Mouse (Mus musculus) embryonic facial prominence, embryonic 10.5 days (tissue): ENCODE results near the gene Il6st. TPM values are rescaled to one million over a fixed set of nuclear protein-coding genes. Genes with fewer than 3 reads are reported as not detected.
A peak's percentile ranks its signal among the peaks of the same experiment; 100 is the strongest.
"Not testable (repeated sequence)": the region's sequence is repeated elsewhere in the genome, so short reads cannot be mapped to it uniquely, and the experiment has no call there.

ENCODE experiments used
- DNase-seq: peaks from one replicate; pipeline ENCODE4 v3.0.0-alpha.2; 2017; ENCODE audit warnings: low spot score
- H3K27ac ChIP-seq: fragments of 300-500 bp; sonication (generic); replicated peaks from 2 replicates; pipeline ENCODE4 v1.5.1; 2016; ENCODE audit warnings: mild to moderate bottlenecking
- H3K27me3 ChIP-seq: fragments of 300-500 bp; sonication (generic); replicated peaks from 2 replicates; pipeline ENCODE4 v1.6.1; 2016; ENCODE audit warnings: low read depth, mild to moderate bottlenecking; ENCODE audit not compliant: poor library complexity, severe bottlenecking
- H3K36me3 ChIP-seq: fragments of 300-500 bp; sonication (generic); replicated peaks from 2 replicates; pipeline ENCODE4 v1.6.1; 2016; ENCODE audit warnings: mild to moderate bottlenecking, moderate library complexity
- H3K4me1 ChIP-seq: fragments of 300-500 bp; sonication (generic); 2 replicates; pipeline ENCODE4 v1.6.1; 2016
- H3K4me3 ChIP-seq: fragments of 300-500 bp; sonication (generic); 2 replicates; pipeline ENCODE4 v1.5.1; 2016; ENCODE audit warnings: mild to moderate bottlenecking, moderate library complexity
- H3K9me3 ChIP-seq: fragments of 300-500 bp; sonication (generic); 2 replicates; pipeline ENCODE4 v1.6.1; 2016; ENCODE audit warnings: mild to moderate bottlenecking
- WGBS: fragments of 180-500 bp; shearing (Covaris S2); methylation state at CpG from one replicate; pipeline ENCODE4 v1.1.7; 2016; 5-methylcytosine and 5-hydroxymethylcytosine counted together
- polyA plus RNA-seq: library from polyadenylated mRNA; unstranded; fragments of >200 nt; fragmentation: Nextera tagmentation; extraction: Ambion mirVana; gene quantifications from 2 replicates; pipeline ENCODE4 v1.2.1, GENCODE M21; 2016

The Il6st gene
- polyA plus RNA-seq = 23.6 and 24.2 TPM in 2 replicates

DNA sequence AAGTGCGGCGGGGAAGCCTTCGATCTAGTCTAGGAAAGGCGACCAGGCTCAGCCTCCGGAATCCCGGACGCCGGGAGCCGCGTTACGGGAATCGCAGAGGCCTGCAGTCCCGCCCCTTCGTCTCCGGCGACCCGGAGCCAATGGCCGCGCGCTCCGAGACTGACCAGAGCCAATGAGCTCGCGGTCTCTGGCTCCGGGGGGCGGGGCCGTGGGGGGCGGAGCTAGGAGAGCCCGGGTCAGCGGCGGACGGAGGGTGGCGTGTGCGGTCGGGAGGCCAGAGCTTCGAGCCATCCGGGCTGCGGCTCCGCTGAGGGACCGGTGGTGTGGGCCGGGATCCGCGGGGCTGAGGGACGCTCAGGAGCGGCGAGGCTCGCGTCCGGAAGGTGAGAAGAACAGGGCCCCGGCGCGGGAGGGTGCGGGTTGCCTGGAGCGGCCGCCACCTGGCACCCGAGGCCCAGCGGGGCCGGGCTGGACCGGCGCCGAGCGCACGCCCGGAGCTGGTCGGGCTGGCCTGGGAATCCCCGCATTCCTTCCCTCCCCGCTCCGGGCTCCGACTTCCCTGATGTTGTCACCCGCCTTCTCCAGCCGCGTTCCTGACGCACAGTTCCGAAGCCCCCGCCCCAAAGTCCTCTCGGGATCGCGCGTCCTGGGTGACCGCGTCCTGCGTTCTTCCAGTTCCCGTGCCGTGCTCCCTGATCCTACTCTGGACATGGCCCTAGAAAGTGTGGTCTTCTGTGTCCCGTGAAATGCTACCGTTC lies at the start of gene Il6st:
Gene Il6st (plus strand): TSS at position 203 of the 758 bp plus-strand sequence.
- Histone ChIP-seq H3K27ac (peak within 1 kb of the TSS; percentile 92), H3K27me3 (no peaks in the 10 kb centered on the region), H3K4me1 (peaks cover 29% of the 10 kb centered on the region), H3K4me3 (peak within 1 kb of the TSS; percentile 87), H3K9me3 (no peaks in the 10 kb centered on the region), H3K36me3 (0 out of 2 replicates have a peak, but pooled peaks cover 3% of the 10 kb centered on the region)
- whole genome bisulfite sequencing = under 1% methylated on average over 85 of the region's 85 CpGs
- DNase-seq = peak; percentile 98

- no peak for DNase-seq
- WGBS = 75% methylated on average over 6 of the region's 6 CpGs
- Histone ChIP-seq H3K36me3 (no peaks in the 10 kb centered on the region), H3K4me1 (peaks cover 26% of the 10 kb centered on the region), H3K4me3 (no peak overlapping the region; the same call in 1 of the 2 replicates), H3K9me3 (no peaks in the 10 kb centered on the region), H3K27me3 (no peaks in the 10 kb centered on the region), H3K27ac (peak overlapping the region; percentile 84)
Measured at GRCm38 (mm10) chr13:112415896-112416295, 48.0 kb upstream of the Il6st start.

GRCm38 (mm10) chr13:112416410-112417162 lies 47.3 kb upstream of the Il6st start:
- H3K9me3 ChIP-seq = no peaks in the 10 kb centered on the region
- DNase-seq = peak; percentile 51
- no peaks in the 10 kb centered on the region for H3K27me3 ChIP-seq
- peak overlapping the region; percentile 84 for H3K27ac ChIP-seq
- WGBS = 10% methylated on average over 8 of the region's 8 CpGs
- peaks cover 21% of the 10 kb centered on the region for H3K4me1 ChIP-seq
- H3K36me3 ChIP-seq = no peaks in the 10 kb centered on the region
- peak overlapping the region; percentile 18; the same call in 1 of the 2 replicates for H3K4me3 ChIP-seq

- Histone ChIP-seq H3K9me3 (no peaks in the 10 kb centered on the region), H3K36me3 (no peaks in the 10 kb centered on the region), H3K27me3 (no peaks in the 10 kb centered on the region), H3K4me3 (peak overlapping the region; percentile 18; the same call in 1 of the 2 replicates), H3K27ac (peak overlapping the region; percentile 84), H3K4me1 (peaks cover 24% of the 10 kb centered on the region)
- DNase-seq = peak; percentile 73
- WGBS = 17% methylated on average over 4 of the region's 4 CpGs
Measured at GRCm38 (mm10) chr13:112417163-112417523, 46.7 kb upstream of the Il6st start.

GRCm38 (mm10) chr13:112417861-112418423 lies 45.9 kb upstream of the Il6st start:
- Histone ChIP-seq H3K27me3 (no peaks in the 10 kb centered on the region), H3K9me3 (no peaks in the 10 kb centered on the region), H3K27ac (peak overlapping the region; percentile 15; the same call in 1 of the 2 replicates), H3K36me3 (no peaks in the 10 kb centered on the region), H3K4me1 (peaks cover 30% of the 10 kb centered on the region), H3K4me3 (no peak overlapping the region)
- no peak for DNase-seq
- 75% methylated on average over 2 of the region's 2 CpGs for WGBS

DNA sequence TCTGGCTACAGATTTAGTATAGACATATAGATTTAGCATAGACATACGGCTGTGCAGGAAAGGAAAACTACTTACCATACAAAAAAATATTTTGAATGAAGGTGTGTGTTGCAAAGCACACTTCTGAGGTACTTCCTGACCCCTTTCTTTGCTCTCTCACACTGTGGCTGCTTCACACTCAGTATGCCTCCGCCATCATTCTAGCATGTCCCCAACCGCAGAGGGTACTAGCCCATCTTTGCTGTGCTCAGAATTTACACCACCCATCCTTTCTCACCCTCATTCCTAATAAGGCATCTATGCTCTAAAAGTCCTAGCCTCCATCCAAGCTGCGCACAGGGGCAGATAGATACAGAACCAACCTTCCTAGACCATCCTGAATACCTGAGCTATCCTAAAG lies 45.3 kb upstream of the Il6st start:
- no peaks in the 10 kb centered on the region for H3K36me3 ChIP-seq
- no peaks in the 10 kb centered on the region for H3K9me3 ChIP-seq
- H3K27ac ChIP-seq = no peak overlapping the region; the same call in 1 of the 2 replicates
- H3K27me3 ChIP-seq = no peaks in the 10 kb centered on the region
- no peak for DNase-seq
- H3K4me3 ChIP-seq = no peak overlapping the region
- H3K4me1 ChIP-seq = peaks cover 30% of the 10 kb centered on the region
- WGBS = 92% methylated on average over 4 of the region's 4 CpGs

- WGBS = 91% methylated on average over 2 of the region's 2 CpGs
- no peaks in the 10 kb centered on the region for H3K27me3 ChIP-seq
- H3K27ac ChIP-seq = no peak overlapping the region
- no peak overlapping the region for H3K4me3 ChIP-seq
- no peak for DNase-seq
- H3K4me1 ChIP-seq = peaks cover 21% of the 10 kb centered on the region
- no peaks in the 10 kb centered on the region for H3K9me3 ChIP-seq
- H3K36me3 ChIP-seq = no peaks in the 10 kb centered on the region
Measured at GRCm38 (mm10) chr13:112424212-112424611, 39.7 kb upstream of the Il6st start.

GRCm38 (mm10) chr13:112424635-112425034 lies 39.2 kb upstream of the Il6st start:
- Histone ChIP-seq H3K27ac (no peak overlapping the region), H3K27me3 (no peaks in the 10 kb centered on the region), H3K36me3 (no peaks in the 10 kb centered on the region), H3K9me3 (no peaks in the 10 kb centered on the region), H3K4me3 (no peak overlapping the region), H3K4me1 (peaks cover 21% of the 10 kb centered on the region)
- WGBS = 91% methylated on average over 7 of the region's 7 CpGs
- DNase-seq = no peak

- no peak for DNase-seq
- H3K4me1 ChIP-seq = peaks cover 21% of the 10 kb centered on the region
- H3K9me3 ChIP-seq = no peaks in the 10 kb centered on the region
- no peak overlapping the region for H3K4me3 ChIP-seq
- no peaks in the 10 kb centered on the region for H3K36me3 ChIP-seq
- H3K27ac ChIP-seq = no peak overlapping the region
- no peaks in the 10 kb centered on the region for H3K27me3 ChIP-seq
- WGBS = 79% methylated on average over 8 of the region's 8 CpGs
Measured at GRCm38 (mm10) chr13:112425181-112425654, 38.7 kb upstream of the Il6st start.

DNA sequence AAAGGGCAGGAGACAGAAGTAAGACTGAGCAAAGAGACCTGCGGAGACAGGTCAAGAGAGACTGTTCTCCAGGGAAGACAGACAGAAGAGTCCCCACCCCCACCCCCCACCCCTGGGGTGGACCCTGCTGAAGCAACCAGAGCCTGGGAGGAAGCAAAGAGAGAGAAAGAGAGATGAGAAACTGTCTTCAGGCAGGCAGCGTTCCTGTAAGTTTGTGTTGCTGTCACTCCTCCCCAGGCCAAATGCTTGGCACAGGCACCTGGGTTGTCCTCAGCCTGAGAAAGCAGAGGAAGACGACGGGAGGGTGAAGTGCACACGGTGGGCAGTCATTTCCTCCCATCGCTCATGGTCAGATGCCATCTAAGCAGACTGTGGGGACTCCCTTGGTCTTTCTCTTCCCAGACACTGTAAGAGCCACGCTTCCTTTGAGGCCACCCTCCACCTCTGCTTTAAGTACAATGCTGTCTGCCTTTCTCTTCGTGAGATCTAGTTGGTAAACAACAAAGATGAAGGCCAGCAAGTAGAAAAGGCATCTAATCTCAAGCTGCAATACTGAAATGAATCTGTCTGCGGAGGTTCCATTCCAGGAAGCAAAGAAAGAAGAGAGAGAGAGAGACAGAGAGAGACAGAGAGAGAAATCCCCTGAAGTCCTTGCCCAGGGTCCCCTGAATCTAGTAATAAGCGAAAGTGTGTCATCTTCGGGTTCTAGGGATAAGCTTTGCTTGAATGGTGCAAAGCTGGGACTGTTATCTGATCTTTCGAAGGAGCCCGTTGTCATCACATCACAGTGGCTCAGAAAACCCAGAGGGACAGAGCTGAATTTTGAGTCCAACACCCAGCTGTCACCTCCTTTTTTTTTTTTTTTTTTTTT lies 37.4 kb upstream of the Il6st start:
- no peak for DNase-seq
- 73% methylated on average over 13 of the region's 13 CpGs for WGBS
- no peak overlapping the region; the same call in 1 of the 2 replicates for H3K27ac ChIP-seq

GRCm38 (mm10) chr13:112427136-112427470 lies 36.8 kb upstream of the Il6st start:
- not testable (repeated sequence) for H3K9me3 ChIP-seq, H3K27me3 ChIP-seq, H3K36me3 ChIP-seq, DNase-seq, H3K4me3 ChIP-seq, H3K27ac ChIP-seq
- 92% methylated on average over 4 of the region's 4 CpGs for WGBS
- peaks cover 19% of the 10 kb centered on the region for H3K4me1 ChIP-seq

More for the DNA sequence above, 37.4 kb upstream of the Il6st start:
- no peaks in the 10 kb centered on the region for H3K36me3 ChIP-seq
- H3K4me1 ChIP-seq = peaks cover 21% of the 10 kb centered on the region
- H3K9me3 ChIP-seq = no peaks in the 10 kb centered on the region
- no peak overlapping the region for H3K4me3 ChIP-seq
- H3K27me3 ChIP-seq = no peaks in the 10 kb centered on the region

- Histone ChIP-seq H3K4me3 (no peak overlapping the region), H3K36me3 (no peaks in the 10 kb centered on the region), H3K4me1 (peaks cover 14% of the 10 kb centered on the region), H3K27ac (no peak overlapping the region), H3K9me3 (no peaks in the 10 kb centered on the region), H3K27me3 (no peaks in the 10 kb centered on the region)
- WGBS = 87% methylated on average over 15 of the region's 15 CpGs
- DNase-seq = no peak
Measured at GRCm38 (mm10) chr13:112427521-112427920, 36.3 kb upstream of the Il6st start.
